Mouse (Mus musculus) neural tube, embryonic 13.5 days (tissue): ENCODE data around the gene Clta. TPM values are rescaled to one million over a fixed set of nuclear protein-coding genes. Genes with fewer than 3 reads are reported as not detected.

Source experiments
- ATAC-seq: fragments of 200-750 bp; cut with Nextera tagmentation; 2 replicates; pipeline ENCODE4 v1.8.0; 2017; ENCODE audit warnings: low read depth, mild to moderate bottlenecking, moderate TSS enrichment, moderate library complexity
- H3K27ac ChIP-seq: fragments of 300-500 bp; sonication (generic); replicated peaks from 2 replicates; pipeline ENCODE4 v1.5.1; 2015; ENCODE audit warnings: moderate library complexity, mild to moderate bottlenecking, inconsistent platforms
- H3K27me3 ChIP-seq: fragments of 300-500 bp; sonication (generic); 2 replicates; pipeline ENCODE4 v1.6.1; 2015; ENCODE audit warnings: mild to moderate bottlenecking, inconsistent platforms
- H3K36me3 ChIP-seq: fragments of 300-500 bp; sonication (generic); 2 replicates; pipeline ENCODE4 v1.6.1; 2015; ENCODE audit warnings: mild to moderate bottlenecking, inconsistent platforms
- H3K4me1 ChIP-seq: fragments of 300-500 bp; sonication (generic); replicated peaks from 2 replicates; pipeline ENCODE4 v1.6.1; 2015; ENCODE audit warnings: inconsistent platforms
- H3K4me2 ChIP-seq: fragments of 300-500 bp; sonication (generic); 2 replicates; pipeline ENCODE4 v1.6.1; 2015; ENCODE audit warnings: inconsistent platforms, mild to moderate bottlenecking, moderate library complexity
- H3K4me3 ChIP-seq: fragments of 300-500 bp; sonication (generic); 2 replicates; pipeline ENCODE4 v1.5.1; 2015; ENCODE audit warnings: mild to moderate bottlenecking, inconsistent platforms
- H3K9ac ChIP-seq: fragments of 300-500 bp; sonication (generic); 2 replicates; pipeline ENCODE4 v1.6.1; 2015; ENCODE audit warnings: moderate library complexity, mild to moderate bottlenecking, inconsistent platforms
- H3K9me3 ChIP-seq: fragments of 300-500 bp; sonication (generic); 2 replicates; pipeline ENCODE4 v1.6.1; 2016; ENCODE audit warnings: inconsistent platforms
- WGBS: fragments of 180-500 bp; shearing (Covaris S2); methylation state at CpG from one replicate; pipeline ENCODE4 v1.1.7; 2015; 5-methylcytosine and 5-hydroxymethylcytosine counted together
- polyA plus RNA-seq: library from polyadenylated mRNA; unstranded; fragments of >200 nt; fragmentation: Nextera tagmentation; extraction: Ambion mirVana; gene quantifications from 2 replicates; pipeline ENCODE4 v1.2.1, GENCODE M21; 2015

Gene Clta
- polyA plus RNA-seq, 1 experiment from 2014 or later = 346 TPM

DNA sequence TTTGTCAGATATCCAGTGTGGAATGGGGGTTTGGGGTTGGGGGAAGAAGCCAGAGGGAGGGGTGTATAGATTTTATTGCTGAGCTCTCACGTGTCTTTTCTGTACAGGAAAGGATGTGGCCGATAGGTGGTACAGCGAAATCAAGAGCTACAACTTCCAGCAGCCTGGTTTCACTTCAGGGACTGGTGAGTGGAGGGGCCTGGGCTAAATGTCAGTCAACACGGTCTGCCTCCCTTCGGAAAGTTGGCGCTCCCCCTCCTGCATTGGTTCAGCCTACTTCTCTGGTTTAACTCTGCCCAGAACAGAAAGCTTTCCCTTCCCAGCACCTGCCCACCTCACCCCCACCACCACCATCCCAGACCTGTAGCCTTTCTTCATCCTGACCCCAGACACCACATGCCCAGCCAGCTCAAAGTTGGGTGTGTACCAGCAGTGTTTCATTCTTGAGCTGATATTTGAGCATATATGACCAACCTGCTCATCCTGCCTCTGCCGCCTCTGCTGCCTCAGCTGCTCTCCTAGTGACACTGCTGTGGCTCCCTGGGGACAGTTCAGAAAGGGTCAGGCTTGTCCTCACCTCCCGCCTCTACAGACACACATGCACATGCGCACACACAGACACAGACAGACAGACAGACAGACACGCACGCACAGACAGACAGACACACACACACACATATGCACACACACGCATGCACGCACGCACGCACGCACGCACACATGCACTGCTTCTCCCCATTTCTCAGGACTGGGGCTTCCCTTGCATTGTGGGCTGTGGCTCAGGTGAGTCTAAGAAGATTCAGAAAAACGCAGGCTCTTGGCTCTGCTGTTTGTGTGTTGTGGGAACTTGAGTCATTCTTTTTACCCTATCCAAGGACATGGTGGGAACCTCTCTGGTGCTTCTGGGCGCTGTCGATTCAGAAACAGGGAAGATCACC lies 33.6 kb upstream of the Clta start:
- Histone ChIP-seq H3K27me3 (no peaks in the 10 kb centered on the region), H3K36me3 (peaks cover 3% of the 10 kb centered on the region; the same call in 1 of the 2 replicates), H3K9me3 (no peaks in the 10 kb centered on the region), H3K27ac (no peak overlapping the region), H3K4me2 (no peak overlapping the region), H3K4me3 (no peak overlapping the region), H3K4me1 (peaks cover 45% of the 10 kb centered on the region), H3K9ac (no peak overlapping the region)
- 83% methylated on average over 20 of the region's 20 CpGs for WGBS
- no peak for ATAC-seq

DNA sequence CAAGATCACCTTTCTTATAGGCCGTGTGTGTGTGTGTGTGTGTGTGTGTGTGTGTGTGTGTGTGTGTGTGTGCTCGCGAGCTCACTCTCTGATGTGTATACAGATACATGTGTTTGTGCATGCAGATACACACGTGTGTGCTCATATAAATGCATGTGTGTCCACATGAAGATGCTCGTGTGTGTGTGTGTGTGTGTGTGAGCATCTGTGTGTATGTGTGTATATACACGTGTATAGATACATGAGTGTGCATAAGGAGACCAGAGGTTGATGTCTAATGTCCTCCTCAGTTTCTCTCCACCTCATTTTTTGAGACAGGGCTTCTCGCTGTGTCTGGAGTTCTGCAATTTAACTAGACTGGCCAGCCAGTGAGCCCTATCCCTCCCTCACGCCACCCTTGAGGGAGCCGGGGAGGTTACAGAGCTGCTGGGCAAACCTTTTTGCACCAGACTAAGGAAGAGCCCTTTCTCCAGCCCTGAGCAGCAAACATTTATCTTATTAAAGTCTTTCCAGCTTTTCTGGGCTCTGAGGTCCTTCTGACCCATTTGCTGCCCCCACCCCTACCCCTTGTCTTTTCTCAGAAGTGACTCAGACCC lies 32.6 kb upstream of the Clta start:
- Histone ChIP-seq H3K36me3 (no peaks in the 10 kb centered on the region), H3K4me1 (peaks cover 45% of the 10 kb centered on the region), H3K27ac (peak overlapping the region; percentile 68), H3K27me3 (no peaks in the 10 kb centered on the region), H3K9ac (no peak overlapping the region), H3K4me2 (peak overlapping the region; percentile 13; the same call in 1 of the 2 replicates), H3K4me3 (no peak overlapping the region), H3K9me3 (no peaks in the 10 kb centered on the region)
- 75% methylated on average over 9 of the region's 9 CpGs for WGBS
- peak; percentile 4; the same call in 1 of the 2 replicates for ATAC-seq

DNA sequence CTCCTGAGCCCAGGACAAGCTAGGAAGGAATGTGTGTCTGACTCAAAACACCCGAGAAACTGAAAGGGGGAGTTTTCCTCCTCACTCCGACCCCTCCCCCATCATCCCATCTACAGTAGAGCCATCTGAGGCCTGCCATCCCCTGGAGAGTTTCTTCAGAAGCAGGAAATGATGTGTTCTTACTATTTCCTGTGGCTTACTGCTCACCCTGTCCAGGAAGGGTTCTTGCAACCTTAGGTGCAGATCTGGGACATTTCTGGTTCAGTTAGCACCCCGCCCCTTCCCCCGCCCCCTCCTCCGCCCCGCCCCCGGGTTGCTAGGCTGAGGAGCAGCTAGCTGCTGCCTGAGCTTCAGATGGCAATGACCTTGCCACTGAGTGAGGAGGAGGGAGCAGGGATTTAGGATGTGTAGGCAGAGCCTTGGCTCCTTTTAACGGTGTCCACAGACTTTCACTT lies 32.1 kb upstream of the Clta start:
- peak; percentile 48; the same call in 1 of the 2 replicates for ATAC-seq
- Histone ChIP-seq H3K9ac (0 out of 2 replicates have a peak overlapping the region, but pooled peaks have one; percentile 12), H3K4me3 (no peak overlapping the region), H3K36me3 (no peaks in the 10 kb centered on the region), H3K4me2 (peak overlapping the region; percentile 13), H3K4me1 (peaks cover 45% of the 10 kb centered on the region), H3K27ac (peak overlapping the region; percentile 68), H3K27me3 (no peaks in the 10 kb centered on the region), H3K9me3 (no peaks in the 10 kb centered on the region)
- WGBS = 5% methylated on average over 8 of the region's 8 CpGs

DNA sequence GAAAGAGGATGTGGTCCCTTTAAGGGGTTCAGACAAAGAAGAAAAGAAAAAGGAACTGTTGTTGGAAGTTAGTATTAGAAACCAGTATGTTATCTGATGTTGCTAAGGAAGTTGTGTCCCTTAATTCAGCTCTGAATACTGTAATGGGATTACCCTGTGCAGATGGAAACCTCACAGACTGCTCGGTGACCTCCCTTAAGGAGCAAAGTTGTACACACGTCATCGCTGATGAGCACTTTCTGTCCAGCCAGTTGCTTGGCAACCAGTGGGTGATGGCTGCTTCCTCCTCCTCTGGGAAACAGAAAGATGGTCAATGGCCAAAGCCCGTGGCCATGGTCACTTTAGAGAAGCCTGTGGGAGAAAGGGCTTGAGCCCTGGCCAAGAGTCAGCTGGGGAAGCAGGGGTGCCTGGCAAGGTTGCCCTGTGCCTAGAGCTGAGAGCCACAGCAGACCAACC lies 30.7 kb upstream of the Clta start:
- Histone ChIP-seq H3K27me3 (no peaks in the 10 kb centered on the region), H3K9me3 (no peaks in the 10 kb centered on the region), H3K27ac (no peak overlapping the region), H3K4me3 (no peak overlapping the region), H3K4me2 (no peak overlapping the region), H3K36me3 (no peaks in the 10 kb centered on the region), H3K4me1 (peaks cover 40% of the 10 kb centered on the region), H3K9ac (no peak overlapping the region)
- ATAC-seq = no peak
- WGBS = 47% methylated on average over 4 of the region's 4 CpGs

DNA sequence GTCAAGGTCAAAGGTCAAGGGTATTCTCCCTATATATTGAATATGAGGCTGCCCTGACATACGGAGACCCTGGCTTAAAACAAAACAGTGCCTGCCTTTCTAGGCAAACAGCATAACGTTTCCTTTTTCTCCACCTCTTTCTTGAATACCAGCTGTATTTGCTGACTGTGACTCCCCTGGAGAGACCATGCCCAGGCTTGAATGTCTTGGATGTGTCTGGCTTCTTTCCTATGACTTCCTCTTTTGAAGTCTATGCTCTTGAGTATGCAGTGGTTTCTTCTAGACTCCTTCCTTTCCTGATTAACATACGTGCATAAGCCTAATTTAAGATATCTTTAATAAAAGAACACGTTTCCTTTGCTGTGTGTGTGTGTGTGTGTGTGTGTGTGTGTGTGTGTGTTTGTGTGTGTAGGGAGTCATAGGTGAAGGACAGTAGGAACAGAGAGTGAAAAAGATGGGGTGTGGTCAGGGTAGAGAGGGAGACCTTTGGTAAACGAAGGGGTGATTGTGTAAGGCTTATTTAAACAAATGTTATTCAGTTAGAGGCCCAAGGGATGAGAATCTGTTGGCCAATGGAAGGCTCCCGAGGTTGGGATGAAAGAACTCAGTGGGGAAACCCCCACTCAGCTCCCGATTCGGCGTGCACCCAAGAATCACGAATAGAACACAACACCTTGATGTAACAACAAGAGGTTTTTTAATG lies 29.2 kb upstream of the Clta start:
- H3K27me3 ChIP-seq = no peaks in the 10 kb centered on the region
- H3K4me2 ChIP-seq = no peak overlapping the region
- H3K9me3 ChIP-seq = no peaks in the 10 kb centered on the region
- no peak overlapping the region for H3K27ac ChIP-seq
- ATAC-seq = no peak
- peaks cover 39% of the 10 kb centered on the region for H3K4me1 ChIP-seq
- H3K4me3 ChIP-seq = no peak overlapping the region
- no peaks in the 10 kb centered on the region for H3K36me3 ChIP-seq
- 83% methylated on average over 10 of the region's 10 CpGs for WGBS
- no peak overlapping the region for H3K9ac ChIP-seq

DNA sequence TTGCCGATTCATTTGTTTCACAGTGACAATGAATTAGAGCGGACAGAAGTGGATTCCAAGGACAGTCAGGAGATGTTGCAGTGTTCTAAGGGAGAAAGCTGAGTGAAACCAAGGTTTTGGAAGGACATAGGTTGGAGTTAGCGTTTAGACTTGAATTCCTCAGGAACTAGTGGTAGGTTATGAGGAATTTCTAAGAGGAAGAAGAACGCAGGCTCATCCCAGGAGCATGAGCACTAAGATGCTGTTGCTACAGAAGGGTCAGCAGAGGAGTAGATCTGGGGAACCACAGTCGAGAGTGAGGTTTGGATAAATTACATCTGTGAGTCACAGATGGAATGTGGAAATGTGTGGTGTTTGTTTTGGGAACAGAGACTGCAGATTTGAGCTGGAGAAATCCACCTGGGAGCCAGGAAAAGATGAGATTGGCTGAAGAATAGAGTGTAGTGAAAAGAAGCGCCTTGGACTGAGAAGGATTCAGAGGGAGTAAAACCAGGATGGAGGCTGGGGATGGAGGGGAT lies 28.0 kb upstream of the Clta start:
- Histone ChIP-seq H3K4me3 (no peak overlapping the region), H3K4me1 (peaks cover 38% of the 10 kb centered on the region), H3K9ac (no peak overlapping the region), H3K36me3 (no peaks in the 10 kb centered on the region), H3K27me3 (no peaks in the 10 kb centered on the region), H3K27ac (no peak overlapping the region), H3K9me3 (no peaks in the 10 kb centered on the region), H3K4me2 (no peak overlapping the region)
- WGBS = 85% methylated on average over 6 of the region's 6 CpGs
- no peak for ATAC-seq

GRCm38 (mm10) chr4:43978521-43979443 lies 25.5 kb upstream of the Clta start:
- no peak overlapping the region for H3K4me2 ChIP-seq
- whole genome bisulfite sequencing = 15% methylated on average over 17 of the region's 17 CpGs
- peak; percentile 33; the same call in 1 of the 2 replicates for ATAC-seq

DNA sequence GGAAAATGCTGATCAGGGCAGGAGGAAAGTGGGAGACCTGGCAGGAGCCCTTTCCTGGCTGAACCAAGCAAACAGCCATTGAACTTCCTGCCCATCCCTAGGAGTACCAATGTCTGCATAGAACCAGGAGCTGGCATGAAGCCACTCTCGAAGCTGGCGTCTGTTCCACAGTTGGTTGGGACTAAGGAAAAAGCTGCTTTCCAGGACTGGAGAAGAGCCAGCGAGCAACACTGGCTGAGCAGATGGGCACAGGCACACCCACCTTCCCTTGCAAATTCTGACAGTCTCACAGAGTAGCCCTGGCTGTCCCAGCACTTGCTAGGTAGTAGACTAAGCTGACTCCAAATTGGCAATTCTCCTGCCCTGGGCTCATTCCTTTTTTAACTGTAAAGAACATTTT lies 24.5 kb upstream of the Clta start:
- H3K4me1 ChIP-seq = peaks cover 22% of the 10 kb centered on the region
- ATAC-seq = no peak
- 49% methylated on average over 3 of the region's 3 CpGs for WGBS
- no peaks in the 10 kb centered on the region for H3K9me3 ChIP-seq
- H3K36me3 ChIP-seq = no peaks in the 10 kb centered on the region
- no peak overlapping the region for H3K27ac ChIP-seq
- H3K9ac ChIP-seq = no peak overlapping the region
- no peak overlapping the region for H3K4me2 ChIP-seq
- H3K4me3 ChIP-seq = no peak overlapping the region
- H3K27me3 ChIP-seq = no peaks in the 10 kb centered on the region

More at GRCm38 (mm10) chr4:43978521-43979443, 25.5 kb upstream of the Clta start:
- Histone ChIP-seq H3K9ac (no peak overlapping the region), H3K27me3 (no peaks in the 10 kb centered on the region), H3K9me3 (no peaks in the 10 kb centered on the region), H3K36me3 (no peaks in the 10 kb centered on the region), H3K27ac (peak overlapping the region; percentile 71), H3K4me3 (no peak overlapping the region), H3K4me1 (peaks cover 22% of the 10 kb centered on the region)

GRCm38 (mm10) chr4:43980236-43980635 lies 24.0 kb upstream of the Clta start:
- no peak for ATAC-seq
- Histone ChIP-seq H3K27ac (no peak overlapping the region), H3K9ac (no peak overlapping the region), H3K4me2 (no peak overlapping the region), H3K27me3 (no peaks in the 10 kb centered on the region), H3K4me1 (peaks cover 22% of the 10 kb centered on the region), H3K9me3 (no peaks in the 10 kb centered on the region), H3K4me3 (no peak overlapping the region), H3K36me3 (no peaks in the 10 kb centered on the region)
- WGBS = 90% methylated on average over 4 of the region's 4 CpGs

DNA sequence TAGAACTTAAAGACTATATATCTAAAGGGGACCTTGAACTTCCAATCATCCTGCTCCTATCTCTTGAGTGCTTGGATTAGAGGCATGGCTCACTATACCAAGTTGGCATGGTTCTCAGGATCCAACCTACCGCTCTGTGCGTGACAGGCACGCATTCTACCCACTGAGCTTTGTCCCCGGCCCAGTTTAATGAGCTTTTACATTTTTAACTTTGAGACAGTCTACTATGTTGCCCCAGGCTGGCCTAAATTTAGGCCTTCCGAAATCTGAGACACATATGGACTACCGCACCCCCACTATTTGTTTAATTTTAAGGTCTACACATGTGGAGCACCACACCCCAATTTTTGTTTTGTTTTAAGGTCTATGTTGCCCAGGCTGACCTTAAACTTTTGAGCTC lies 23.4 kb upstream of the Clta start:
- H3K4me1 ChIP-seq = peaks cover 22% of the 10 kb centered on the region

GRCm38 (mm10) chr4:43981251-43981650 lies 23.0 kb upstream of the Clta start:
- 93% methylated on average over 7 of the region's 7 CpGs for WGBS
- H3K9me3 ChIP-seq = no peaks in the 10 kb centered on the region
- peaks cover 22% of the 10 kb centered on the region for H3K4me1 ChIP-seq
- no peaks in the 10 kb centered on the region for H3K36me3 ChIP-seq
- no peak overlapping the region for H3K27ac ChIP-seq
- H3K27me3 ChIP-seq = no peaks in the 10 kb centered on the region
- no peak for ATAC-seq
- no peak overlapping the region for H3K4me3 ChIP-seq
- H3K4me2 ChIP-seq = no peak overlapping the region
- no peak overlapping the region for H3K9ac ChIP-seq

More for the DNA sequence above, 23.4 kb upstream of the Clta start:
- H3K27ac ChIP-seq = no peak overlapping the region
- WGBS = 93% methylated on average over 6 of the region's 6 CpGs
- no peak overlapping the region for H3K9ac ChIP-seq
- no peaks in the 10 kb centered on the region for H3K36me3 ChIP-seq
- ATAC-seq = no peak
- no peak overlapping the region for H3K4me3 ChIP-seq
- H3K27me3 ChIP-seq = no peaks in the 10 kb centered on the region
- no peaks in the 10 kb centered on the region for H3K9me3 ChIP-seq
- no peak overlapping the region for H3K4me2 ChIP-seq
